Mouse (Mus musculus) erythroblast, embryonic 14.5 days (primary cell): ENCODE data around the gene Ccdc127. TPM values are rescaled to one million over a fixed set of nuclear protein-coding genes. Genes with fewer than 3 reads are reported as not detected.

ENCODE experiments used
- H3K27me3 ChIP-seq: 2 replicates; pipeline ENCODE4 v1.6.1; 2012; ENCODE audit warnings: inconsistent platforms; ENCODE audit not compliant: control insufficient read depth
- H3K36me3 ChIP-seq: 2 replicates; pipeline ENCODE4 v1.6.1; 2012; ENCODE audit warnings: mild to moderate bottlenecking, inconsistent platforms; ENCODE audit not compliant: control insufficient read depth
- H3K4me1 ChIP-seq: 2 replicates; pipeline ENCODE4 v1.6.1; 2012; ENCODE audit warnings: inconsistent platforms; ENCODE audit not compliant: control insufficient read depth
- H3K4me3 ChIP-seq: replicated peaks from 2 replicates; pipeline ENCODE3; 2012; ENCODE audit warnings: moderate library complexity, mild to moderate bottlenecking, inconsistent platforms
- H3K9me3 ChIP-seq: 2 replicates; pipeline ENCODE4 v1.6.1; 2012; ENCODE audit warnings: low read length, inconsistent platforms, mixed read lengths; ENCODE audit not compliant: control insufficient read depth
- GATA1 ChIP-seq: IDR thresholded peaks from 2 replicates; pipeline ENCODE4 v1.6.1; 2012; ENCODE audit warnings: low read length, inconsistent platforms, mixed read lengths
- TAL1 ChIP-seq: IDR thresholded peaks from 3 replicates; pipeline ENCODE4 v1.6.1; 2012; ENCODE audit warnings: low read length, inconsistent platforms, mixed read lengths
- polyA plus RNA-seq: library from polyadenylated mRNA; stranded (reverse); fragments of >175 nt; gene quantifications from 2 replicates; pipeline ENCODE4 v1.2.3, GENCODE M21; 2012

Ccdc127 gene
- polyA plus RNA-seq, 1 experiment, result 0.16 TPM

GRCm38 (mm10) chr13:74381533-74382276, 31.6 kb downstream of the Ccdc127 start:
- Histone ChIP-seq H3K4me3 (no peak overlapping the region), H3K9me3 (no peaks in the 10 kb centered on the region), H3K36me3 (no peaks in the 10 kb centered on the region), H3K4me1 (no peaks in the 10 kb centered on the region), H3K27me3 (no peaks in the 10 kb centered on the region)
- no peak for TF ChIP-seq GATA1
- no peak for TF ChIP-seq TAL1

- no peaks in the 10 kb centered on the region for H3K4me1 ChIP-seq
- TF ChIP-seq TAL1, result no peak
- no peak for TF ChIP-seq GATA1
- H3K27me3 ChIP-seq, result no peaks in the 10 kb centered on the region
- H3K4me3 ChIP-seq, result no peak overlapping the region
- H3K9me3 ChIP-seq, result no peaks in the 10 kb centered on the region
- H3K36me3 ChIP-seq, result no peaks in the 10 kb centered on the region
Measured at GRCm38 (mm10) chr13:74382289-74382688, 32.2 kb downstream of the Ccdc127 start.

GRCm38 (mm10) chr13:74389730-74390129, 39.6 kb downstream of the Ccdc127 start:
- H3K4me3 ChIP-seq, result no peak overlapping the region
- no peaks in the 10 kb centered on the region for H3K9me3 ChIP-seq
- TF ChIP-seq TAL1, result no peak
- H3K27me3 ChIP-seq, result no peaks in the 10 kb centered on the region
- peaks cover 5% of the 10 kb centered on the region for H3K4me1 ChIP-seq
- no peaks in the 10 kb centered on the region for H3K36me3 ChIP-seq

GRCm38 (mm10) chr13:74390371-74390990, 40.4 kb downstream of the Ccdc127 start, which contains the start of gene Zfp72:
Gene Zfp72 (minus strand): TSS chr13:74390836.
- no peaks in the 10 kb centered on the region for H3K36me3 ChIP-seq
- peak within 1 kb of the TSS; percentile 62 for H3K4me3 ChIP-seq
- peaks cover 5% of the 10 kb centered on the region for H3K4me1 ChIP-seq
- no peaks in the 10 kb centered on the region for H3K9me3 ChIP-seq
- no peaks in the 10 kb centered on the region for H3K27me3 ChIP-seq
- TF ChIP-seq TAL1 (no peak), GATA1 (no peak)

GRCm38 (mm10) chr13:74391156-74391555, 41.0 kb downstream of the Ccdc127 start:
- Histone ChIP-seq H3K4me3 (no peak overlapping the region), H3K36me3 (no peaks in the 10 kb centered on the region), H3K9me3 (no peaks in the 10 kb centered on the region), H3K4me1 (peaks cover 5% of the 10 kb centered on the region), H3K27me3 (no peaks in the 10 kb centered on the region)
- TF ChIP-seq GATA1, result no peak
- TF ChIP-seq TAL1, result no peak

GRCm38 (mm10) chr13:74399298-74399839, 49.3 kb downstream of the Ccdc127 start, which contains the start of gene Ftl1-ps1:
Gene Ftl1-ps1 (plus strand): TSS chr13:74399694.
- H3K27me3 ChIP-seq, result no peaks in the 10 kb centered on the region; the same call in 1 of the 2 replicates
- TF ChIP-seq GATA1, result no peak
- TF ChIP-seq TAL1, result no peak
- no peak within 1 kb of the TSS for H3K4me3 ChIP-seq
- H3K9me3 ChIP-seq, result no peaks in the 10 kb centered on the region
- no peaks in the 10 kb centered on the region for H3K36me3 ChIP-seq
- H3K4me1 ChIP-seq, result no peaks in the 10 kb centered on the region

Other genes starting within 250 kb of the Ccdc127 start
- not detected in 2 replicates for gene Slc9a3, start 228.9 kb upstream of the Ccdc127 start, polyA plus RNA-seq
- gene Exoc3, start 141.6 kb upstream of the Ccdc127 start, polyA plus RNA-seq, result 1.8 and 6.1 TPM in 2 replicates
- gene Ahrr, start 58.0 kb upstream of the Ccdc127 start, polyA plus RNA-seq, result 0.01 TPM in 1 of 2 replicates, not detected in the other
- 2.1 and 3.0 TPM in 2 replicates for gene Pdcd6, start 32.7 kb upstream of the Ccdc127 start, polyA plus RNA-seq
- 1.5 and 2.0 TPM in 2 replicates for gene Sdha, start within 50 bp of the Ccdc127 start, polyA plus RNA-seq
- not detected in 2 replicates for gene Lrrc14b, start 13.7 kb downstream of the Ccdc127 start, polyA plus RNA-seq
- gene Zfp72, start 40.5 kb downstream of the Ccdc127 start, polyA plus RNA-seq, result not detected in 2 replicates
- gene Ftl1-ps1, start 49.4 kb downstream of the Ccdc127 start, polyA plus RNA-seq, result 17.1 and 21.5 TPM in 2 replicates
- gene Zfp825, start 143.7 kb downstream of the Ccdc127 start, polyA plus RNA-seq, result 0.02 and 0.04 TPM in 2 replicates